Mouse (Mus musculus) layer of hippocampus, adult 8-10 months (tissue): Measurements from ENCODE around the gene Tmc6. TPM values are rescaled to one million over a fixed set of nuclear protein-coding genes. Genes with fewer than 3 reads are reported as not detected.
"Not testable (repeated sequence)": the region's sequence is repeated elsewhere in the genome, so short reads cannot be mapped to it uniquely, and the experiment has no call there.

Source experiments
- DNase-seq, 2 experiments: peaks; one replicate each; pipeline ENCODE4 v3.0.0; 2022; ENCODE audit warnings: low spot score in 2 of 2
- total RNA-seq, 4 experiments: library from RNA; stranded (reverse); gene quantifications; 2 replicates each; pipeline ENCODE4 v1.2.4; 2022

Gene Tmc6
- total RNA-seq, 4 experiments from 2014 or later = 11.6 to 27.6 (median 16.2) TPM

- peak; percentile 60 to 63 for DNase-seq
Observed at GRCm38 (mm10) chr11:117810401-117811046, 28.5 kb upstream of the Tmc6 start.

GRCm38 (mm10) chr11:117809407-117810311 is 27.7 kb upstream of the Tmc6 start, which contains the start of the genes Gm20708 and Syngr2:
Gene Gm20708 (plus strand): TSS chr11:117809668.
Gene Syngr2 (plus strand): TSS chr11:117809668.
- DNase-seq = no peak

GRCm38 (mm10) chr11:117806781-117807180 is 24.8 kb upstream of the Tmc6 start:
- DNase-seq = no peak

- no peak for DNase-seq
Observed at GRCm38 (mm10) chr11:117803166-117803688, 21.2 kb upstream of the Tmc6 start.

GRCm38 (mm10) chr11:117801650-117802049 is 19.7 kb upstream of the Tmc6 start:
- no peak for DNase-seq

- DNase-seq = no peak
Observed at GRCm38 (mm10) chr11:117800038-117800437, 18.0 kb upstream of the Tmc6 start.

- no peak for DNase-seq
Observed at GRCm38 (mm10) chr11:117799174-117799573, 17.2 kb upstream of the Tmc6 start.

GRCm38 (mm10) chr11:117798160-117798541 is 16.2 kb upstream of the Tmc6 start:
- no peak for DNase-seq

GRCm38 (mm10) chr11:117797511-117798159 is 15.6 kb upstream of the Tmc6 start, which contains the start of gene 6030468B19Rik:
Gene 6030468B19Rik (plus strand): TSS chr11:117797660.
- no peak for DNase-seq

- DNase-seq = no peak
Observed at GRCm38 (mm10) chr11:117796954-117797353, 15.0 kb upstream of the Tmc6 start.

- no peak for DNase-seq
Observed at GRCm38 (mm10) chr11:117794035-117794551, 12.1 kb upstream of the Tmc6 start.

GRCm38 (mm10) chr11:117792281-117792888 is 10.4 kb upstream of the Tmc6 start:
- no peak for DNase-seq

GRCm38 (mm10) chr11:117791441-117791761 is 9.4 kb upstream of the Tmc6 start:
- DNase-seq = no peak

- DNase-seq = no peak
Observed at GRCm38 (mm10) chr11:117790703-117791440, 8.9 kb upstream of the Tmc6 start.

- DNase-seq = peak in 1 of 2 experiments; percentile 62
Observed at GRCm38 (mm10) chr11:117790286-117790685, 8.3 kb upstream of the Tmc6 start.

- not testable (repeated sequence) for DNase-seq
Observed at GRCm38 (mm10) chr11:117788481-117788880, 6.5 kb upstream of the Tmc6 start.

GRCm38 (mm10) chr11:117786294-117786693 is 4.3 kb upstream of the Tmc6 start:
- DNase-seq = peak; percentile 45 to 67

- peak in 1 of 2 experiments; percentile 7 for DNase-seq
Observed at GRCm38 (mm10) chr11:117783683-117784309, 1.8 kb upstream of the Tmc6 start.

- peak; percentile 23 to 49 for DNase-seq
Observed at GRCm38 (mm10) chr11:117783089-117783488, 1.1 kb upstream of the Tmc6 start.

GRCm38 (mm10) chr11:117782705-117783034 is 672 bp upstream of the Tmc6 start:
- DNase-seq = no peak
